Mouse (Mus musculus) cortical plate, adult 2 months (tissue): Measurements from ENCODE around the gene Was.

ENCODE experiments used
- CTCF ChIP-seq: fragments of 200-500 bp; IDR thresholded peaks from 2 replicates; pipeline ENCODE4 v1.5.1; 2011; ENCODE audit warnings: mild to moderate bottlenecking, control low read depth, low read length; ENCODE audit not compliant: insufficient read depth; ENCODE audit errors: extremely low read depth
- POLR2A ChIP-seq: fragments of 200-500 bp; IDR thresholded peaks from 2 replicates; pipeline ENCODE4 v1.6.1; 2011; ENCODE audit warnings: mild to moderate bottlenecking, low read length, control low read depth; ENCODE audit not compliant: insufficient read depth; ENCODE audit errors: extremely low read depth

DNA sequence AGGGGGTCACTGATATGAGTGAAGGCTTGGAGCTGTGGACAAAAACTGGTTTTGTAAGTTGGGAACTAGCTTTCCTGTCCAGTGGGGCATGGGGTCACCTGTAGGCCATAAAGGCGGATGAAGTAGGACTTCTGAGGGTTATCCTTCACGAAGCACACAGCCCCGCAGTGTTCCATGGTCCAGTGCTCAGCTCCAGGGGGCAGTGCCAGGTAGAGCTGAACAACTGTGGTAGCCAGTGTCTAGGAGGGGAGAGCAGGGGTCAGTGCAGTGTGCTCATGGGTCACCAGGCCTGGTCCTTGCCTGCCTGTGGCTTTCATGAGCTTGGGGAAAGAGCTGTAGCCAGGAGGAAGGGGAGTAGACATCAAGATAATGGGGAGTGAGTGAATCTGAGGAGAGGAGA, 552 bp downstream of the Was start:
- TF ChIP-seq POLR2A (no peak), CTCF (no peak)
